Mouse (Mus musculus): Measurements from ENCODE around the gene Eef1akmt2. TPM values are rescaled to one million over a fixed set of nuclear protein-coding genes. Genes with fewer than 3 reads are reported as not detected.
A peak's percentile ranks its signal among the peaks of the same experiment; 100 is the strongest.

Gene Eef1akmt2
- polyA plus RNA-seq, 1 experiment, result 7.8 TPM

DNA sequence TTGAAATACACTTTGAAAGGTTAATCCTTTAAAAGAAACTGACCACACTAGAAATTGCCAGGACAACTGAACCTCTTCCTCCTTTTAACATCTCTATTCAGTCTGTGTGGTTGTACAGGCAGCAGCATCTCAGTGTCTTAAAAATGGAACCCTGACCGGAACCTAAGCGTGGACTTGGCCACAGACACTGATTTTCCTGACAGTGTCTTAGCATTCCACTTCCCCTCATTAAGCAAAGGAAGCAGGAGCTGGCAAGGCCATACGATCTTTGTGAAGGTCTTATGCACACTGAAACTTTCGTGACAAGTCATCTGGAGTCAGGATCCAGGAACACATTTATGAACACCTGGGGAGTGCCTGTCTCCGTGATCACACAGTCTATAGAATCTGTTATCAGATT is 68.4 kb downstream of the Eef1akmt2 start:
- no peak overlapping the region for H3K4me3 ChIP-seq (replicated peaks; ENCODE audit: extremely low read depth, low read depth, low read length)
- 53% methylated on average over 5 of the region's 5 CpGs for WGBS
- TF ChIP-seq CTCF (IDR thresholded peaks at IDR 0.05; ENCODE audit: insufficient read depth, low read length) (no peak), POLR2A (IDR thresholded peaks at IDR 0.05; ENCODE audit: borderline replicate concordance, extremely low read depth, low read depth, low read length) (no peak)
- no peak for DNase-seq
- peaks cover 51% of the 10 kb centered on the region for H3K4me1 ChIP-seq (ENCODE audit: control insufficient read depth, insufficient read depth, low read length)

- TF ChIP-seq CTCF (IDR thresholded peaks at IDR 0.05; ENCODE audit: insufficient read depth, low read length), result no peak
- no peak for TF ChIP-seq POLR2A (IDR thresholded peaks at IDR 0.05; ENCODE audit: borderline replicate concordance, extremely low read depth, low read depth, low read length)
- 53% methylated on average over 6 of the region's 6 CpGs for WGBS
- H3K4me3 ChIP-seq (replicated peaks; ENCODE audit: extremely low read depth, low read depth, low read length), result no peak overlapping the region
- peak; percentile 23 for DNase-seq
- peaks cover 45% of the 10 kb centered on the region for H3K4me1 ChIP-seq (ENCODE audit: control insufficient read depth, insufficient read depth, low read length)
Observed at GRCm38 (mm10) chr7:132781850-132782249, 70.6 kb downstream of the Eef1akmt2 start.

DNA sequence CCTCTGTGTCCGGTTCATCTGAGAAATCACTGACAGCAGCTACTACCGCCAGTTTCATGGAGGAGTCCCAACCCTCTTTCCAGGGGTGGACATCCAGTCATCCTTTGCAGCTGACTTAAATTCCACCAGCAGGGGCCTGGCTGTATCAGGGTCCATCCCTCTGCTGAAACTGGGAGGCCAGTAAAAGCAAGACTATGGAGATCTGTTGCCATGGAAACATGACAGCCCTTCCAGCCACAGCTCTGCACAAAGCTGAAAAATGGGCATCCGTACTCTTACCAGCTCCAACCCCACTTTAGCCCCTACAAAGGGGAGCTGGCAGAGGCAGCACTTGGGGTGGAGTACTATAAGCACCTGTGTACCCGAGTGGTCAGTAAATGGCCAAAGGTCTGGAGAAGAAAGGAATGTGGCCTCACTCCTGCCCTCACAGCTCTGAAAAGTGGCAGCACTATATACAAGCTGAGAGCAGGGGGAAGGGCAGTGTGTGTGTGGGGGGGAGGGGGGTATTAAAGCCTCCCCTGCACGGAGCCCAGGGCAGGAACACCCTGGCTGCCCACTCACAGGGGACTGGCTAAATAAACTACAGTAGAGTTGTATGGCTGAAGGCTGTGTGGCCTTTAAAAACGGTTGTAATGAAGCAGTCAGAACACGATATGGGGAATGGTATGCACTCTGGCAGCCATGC is 71.2 kb downstream of the Eef1akmt2 start:
- Histone ChIP-seq H3K4me3 (replicated peaks; ENCODE audit: extremely low read depth, low read depth, low read length) (no peak overlapping the region), H3K4me1 (ENCODE audit: control insufficient read depth, insufficient read depth, low read length) (peaks cover 44% of the 10 kb centered on the region)
- WGBS, result 34% methylated on average over 7 of the region's 7 CpGs
- no peak for DNase-seq
- TF ChIP-seq POLR2A (IDR thresholded peaks at IDR 0.05; ENCODE audit: borderline replicate concordance, extremely low read depth, low read depth, low read length) (no peak), CTCF (IDR thresholded peaks at IDR 0.05; ENCODE audit: insufficient read depth, low read length) (no peak)

DNA sequence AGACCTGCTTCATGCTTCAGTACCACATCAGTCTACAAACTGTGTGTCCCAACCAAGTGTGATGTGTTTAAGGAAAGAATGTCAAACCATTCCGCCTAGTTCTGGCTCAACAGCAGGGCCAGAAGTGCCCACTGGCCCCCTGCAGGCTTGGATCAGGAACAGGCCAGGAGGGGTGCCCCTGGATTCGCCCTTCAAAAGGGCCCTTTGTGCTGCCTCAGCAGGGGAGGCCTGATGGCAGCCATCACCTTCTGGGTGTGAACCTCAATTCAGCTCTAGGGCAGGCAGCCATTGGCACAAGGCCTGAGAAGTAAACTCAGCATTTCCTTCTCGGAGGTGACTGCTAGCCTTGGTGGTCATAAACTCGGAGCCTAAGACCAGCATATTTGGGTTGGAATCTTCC is 71.9 kb downstream of the Eef1akmt2 start:
- Histone ChIP-seq H3K4me1 (ENCODE audit: control insufficient read depth, insufficient read depth, low read length) (peaks cover 39% of the 10 kb centered on the region), H3K4me3 (replicated peaks; ENCODE audit: extremely low read depth, low read depth, low read length) (no peak overlapping the region)
- TF ChIP-seq POLR2A (IDR thresholded peaks at IDR 0.05; ENCODE audit: borderline replicate concordance, extremely low read depth, low read depth, low read length), result no peak
- 0 out of 2 replicates have a peak, but pooled peaks have one; percentile 7 for TF ChIP-seq CTCF (IDR thresholded peaks at IDR 0.05; ENCODE audit: insufficient read depth, low read length)
- DNase-seq, result peak; percentile 43
- WGBS, result 21% methylated on average over 4 of the region's 4 CpGs

- DNase-seq, result peak; percentile 7
- WGBS, result 70% methylated on average over 13 of the region's 13 CpGs
- Histone ChIP-seq H3K4me1 (ENCODE audit: control insufficient read depth, insufficient read depth, low read length) (peaks cover 31% of the 10 kb centered on the region), H3K4me3 (replicated peaks; ENCODE audit: extremely low read depth, low read depth, low read length) (no peak overlapping the region)
- no peak for TF ChIP-seq POLR2A (IDR thresholded peaks at IDR 0.05; ENCODE audit: borderline replicate concordance, extremely low read depth, low read depth, low read length)
- TF ChIP-seq CTCF (IDR thresholded peaks at IDR 0.05; ENCODE audit: insufficient read depth, low read length), result no peak
Observed at GRCm38 (mm10) chr7:132778630-132779029, 73.8 kb downstream of the Eef1akmt2 start.

GRCm38 (mm10) chr7:132777728-132778453 is 74.6 kb downstream of the Eef1akmt2 start:
- Histone ChIP-seq H3K4me3 (replicated peaks; ENCODE audit: extremely low read depth, low read depth, low read length) (no peak overlapping the region), H3K4me1 (ENCODE audit: control insufficient read depth, insufficient read depth, low read length) (peaks cover 31% of the 10 kb centered on the region)
- DNase-seq, result peak; percentile 6
- 88% methylated on average over 1 of the region's 1 CpGs for WGBS
- TF ChIP-seq CTCF (IDR thresholded peaks at IDR 0.05; ENCODE audit: insufficient read depth, low read length), result no peak
- TF ChIP-seq POLR2A (IDR thresholded peaks at IDR 0.05; ENCODE audit: borderline replicate concordance, extremely low read depth, low read depth, low read length), result no peak

Other genes starting within 250 kb of the Eef1akmt2 start
- 12.4 and 17.1 TPM in 2 replicates for gene Lhpp, start 242.0 kb downstream of the Eef1akmt2 start, polyA plus RNA-seq (2012; rRNA removed)
- 79.4 and 80.3 TPM in 2 replicates for gene Fam53b, start 38.8 kb downstream of the Eef1akmt2 start, polyA plus RNA-seq (2012; rRNA removed)
- 7.8 and 12.2 TPM in 2 replicates for gene Abraxas2, start 6.6 kb upstream of the Eef1akmt2 start, polyA plus RNA-seq (2012; rRNA removed)
- gene Zranb1, start 78.5 kb upstream of the Eef1akmt2 start, polyA plus RNA-seq (2012; rRNA removed), result 5.4 and 10.2 TPM in 2 replicates